Mouse (Mus musculus) lung, postnatal 10 days (tissue): ENCODE data around the gene Ms4a1.
"Not testable (repeated sequence)": the region's sequence is repeated elsewhere in the genome, so short reads cannot be mapped to it uniquely, and the experiment has no call there.

Source experiments
- DNase-seq: peaks from one replicate; pipeline ENCODE4 v3.0.0; 2021

Gene Ms4a1

DNA sequence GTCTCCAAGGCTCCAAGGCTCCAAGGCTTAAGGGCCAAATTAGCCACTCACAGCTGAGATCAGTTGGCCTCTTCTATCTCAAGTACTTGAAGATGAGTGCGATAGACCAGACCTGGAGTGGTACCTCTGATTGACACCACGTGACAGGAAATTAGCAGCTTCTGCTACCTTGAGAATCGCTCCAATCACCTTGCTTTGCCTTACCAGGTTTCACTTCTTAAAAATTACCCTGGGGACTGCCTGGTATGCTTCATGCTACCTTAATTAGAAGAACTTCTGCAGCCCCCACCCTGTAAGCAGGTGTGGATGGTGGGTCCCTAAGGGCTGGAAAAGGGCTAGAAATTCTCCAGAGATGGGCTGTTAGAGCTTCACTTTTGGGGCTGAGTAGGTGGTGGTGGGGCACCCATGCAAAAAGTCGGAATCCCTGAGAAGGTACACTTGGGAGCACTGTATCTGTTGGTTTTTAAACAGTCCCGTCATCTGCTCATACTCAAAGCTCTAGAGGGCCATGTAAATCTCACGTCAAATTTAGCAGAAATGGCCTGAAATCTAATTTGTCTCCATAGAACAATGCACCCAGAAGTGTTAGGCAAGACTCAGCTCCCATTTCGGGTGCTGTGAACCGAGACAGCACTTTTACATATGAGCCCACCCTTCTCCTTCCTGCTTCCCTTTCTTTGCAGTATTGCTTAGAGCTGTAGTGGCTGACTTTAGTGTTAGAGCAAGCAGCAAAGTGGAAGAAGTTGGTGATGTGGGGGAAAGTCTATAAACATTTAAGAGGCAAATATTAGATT, at the start of gene Ms4a1:
Gene Ms4a1 (minus strand): TSS at position 190 of the 794 bp plus-strand sequence.
- peak; percentile 7 for DNase-seq

DNA sequence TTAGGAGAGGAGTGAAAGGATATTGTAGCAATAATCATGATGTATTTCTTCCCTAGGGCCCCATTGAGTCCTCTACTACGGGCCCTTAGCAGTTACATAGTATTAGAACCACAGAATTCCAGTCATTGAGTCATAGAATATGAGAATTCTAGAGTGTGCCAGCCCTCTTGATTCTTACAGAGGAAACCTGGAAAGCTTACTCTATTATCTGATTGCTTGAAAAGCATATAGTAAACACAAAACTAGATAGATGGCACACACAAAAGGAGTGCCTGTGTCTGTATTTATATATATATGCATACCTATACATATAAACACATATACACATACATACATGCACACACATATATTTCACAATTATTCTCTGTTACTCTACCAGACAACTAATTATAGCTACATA, 48.3 kb upstream of the Ms4a1 start, which contains the start of gene Ms4a14:
Gene Ms4a14 (minus strand): TSS at position 101 of the 400 bp plus-strand sequence.
- DNase-seq: no peak

DNA sequence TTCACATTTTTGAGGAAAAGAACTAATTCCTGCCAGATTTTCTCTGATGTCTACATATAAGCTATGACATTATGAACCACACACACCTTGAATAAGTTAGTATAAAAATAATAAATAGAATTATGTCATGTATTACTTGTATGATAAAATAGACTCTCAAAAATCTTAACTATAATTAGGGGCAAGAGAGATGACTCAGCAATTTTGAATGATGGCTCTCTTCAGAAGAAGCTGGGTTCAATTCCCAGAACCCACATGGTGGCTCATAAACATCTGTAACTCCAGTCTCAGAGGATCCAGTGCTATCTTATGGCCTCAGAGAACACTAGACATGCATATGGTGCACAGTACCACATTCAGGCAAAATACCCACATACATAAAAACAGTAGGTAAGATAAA, 42.8 kb upstream of the Ms4a1 start:
- no peak for DNase-seq

DNA sequence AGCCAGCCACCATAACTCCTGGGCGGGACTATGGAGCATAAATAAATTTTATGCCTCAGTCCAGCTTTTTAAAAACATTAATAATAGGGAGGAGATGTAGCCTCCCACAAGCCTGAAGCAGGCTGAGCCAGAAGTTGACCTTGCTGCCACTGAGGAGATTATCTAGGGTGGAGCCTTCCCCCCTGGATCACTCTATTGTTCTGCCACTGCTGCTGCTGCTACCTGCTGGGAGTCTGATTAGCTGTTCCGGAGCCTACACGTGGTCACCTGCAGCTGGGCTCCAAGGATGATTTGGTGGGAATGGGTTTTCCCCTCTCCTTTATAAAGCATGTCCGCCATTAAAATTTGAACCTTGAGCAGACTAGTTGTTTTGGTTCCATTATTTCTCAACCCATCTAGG, 33.5 kb upstream of the Ms4a1 start:
- not testable (repeated sequence) for DNase-seq

DNA sequence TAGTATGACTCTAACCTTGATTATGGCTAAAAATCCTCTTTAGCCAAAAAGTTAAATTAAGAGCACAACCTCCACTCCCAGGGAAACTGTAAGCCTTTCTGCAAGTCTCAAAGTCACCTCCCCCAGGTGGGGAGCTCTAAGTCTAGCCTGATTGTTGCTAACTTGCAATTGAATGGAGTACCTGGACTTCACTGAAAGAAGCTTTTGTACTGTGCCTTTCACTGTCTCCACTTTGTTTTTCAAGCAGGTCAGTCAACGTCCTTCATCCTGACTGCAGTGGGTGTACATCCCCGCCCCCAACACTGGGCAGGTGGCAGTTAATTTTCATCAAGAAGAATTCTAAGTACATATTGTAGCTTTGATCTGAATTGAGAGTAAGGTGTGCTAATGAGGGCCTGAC, 32.9 kb upstream of the Ms4a1 start:
- DNase-seq: no peak

DNA sequence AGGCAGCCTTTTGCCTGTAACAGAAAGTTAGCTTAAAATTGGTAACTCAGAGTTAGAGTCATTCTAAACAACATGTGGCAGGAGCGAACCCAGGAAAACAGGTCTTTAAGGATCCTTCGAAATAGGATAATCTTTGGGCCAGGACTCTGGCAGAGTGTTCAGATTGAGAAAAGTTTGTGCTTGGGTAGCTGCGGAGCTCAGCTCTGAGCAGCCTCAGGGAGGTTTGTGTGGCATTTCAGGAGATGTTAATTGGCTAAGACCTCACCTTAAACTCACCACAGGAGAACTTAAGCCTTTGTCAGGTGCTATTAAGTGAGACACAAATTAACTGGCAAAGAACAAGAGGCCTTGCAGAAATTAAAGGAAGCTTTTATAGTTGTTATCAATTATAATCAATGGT, 27.6 kb upstream of the Ms4a1 start:
- DNase-seq: not testable (repeated sequence)

DNA sequence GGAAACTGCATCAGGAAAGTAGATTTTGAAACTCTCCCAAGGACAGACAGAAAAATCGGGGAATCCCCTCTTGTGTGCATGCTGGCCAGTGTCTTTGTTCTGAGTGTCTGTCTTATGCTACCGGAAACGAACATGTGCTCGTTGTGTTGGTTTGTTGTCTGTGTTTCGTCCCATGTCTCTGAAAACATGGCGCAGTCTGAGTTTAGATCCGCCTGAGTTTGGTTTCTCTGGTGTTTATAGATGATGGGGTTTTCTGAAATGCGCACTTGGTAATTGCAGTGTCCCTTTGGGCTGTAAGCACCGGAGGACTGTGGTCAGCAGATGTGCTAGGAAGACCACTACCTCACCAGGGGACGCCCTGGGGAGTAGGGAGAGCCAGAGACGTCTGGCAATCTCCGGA, 26.9 kb upstream of the Ms4a1 start:
- peak; percentile 3 for DNase-seq

DNA sequence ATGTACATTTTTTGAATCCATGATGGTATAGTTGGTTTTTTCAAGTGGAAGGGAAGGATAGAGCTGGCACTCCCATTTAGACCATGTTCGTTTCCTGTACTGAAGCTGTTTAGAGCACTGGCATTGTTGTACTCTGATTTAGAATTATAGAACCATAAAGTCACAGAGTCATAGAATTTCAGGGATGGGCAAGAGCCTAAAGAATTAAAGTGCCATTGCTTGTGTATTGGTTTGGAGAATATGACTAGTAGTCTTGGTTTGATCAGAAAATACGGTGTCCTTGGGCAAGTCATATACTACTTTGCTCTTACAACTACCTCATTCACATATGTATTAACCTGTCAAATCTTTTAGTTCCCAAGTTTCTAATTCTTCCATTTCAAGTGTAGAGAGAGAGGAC, 17.7 kb upstream of the Ms4a1 start, which contains the start of gene Ms4a5:
Gene Ms4a5 (minus strand): TSS at position 101 of the 400 bp plus-strand sequence.
- DNase-seq: no peak

DNA sequence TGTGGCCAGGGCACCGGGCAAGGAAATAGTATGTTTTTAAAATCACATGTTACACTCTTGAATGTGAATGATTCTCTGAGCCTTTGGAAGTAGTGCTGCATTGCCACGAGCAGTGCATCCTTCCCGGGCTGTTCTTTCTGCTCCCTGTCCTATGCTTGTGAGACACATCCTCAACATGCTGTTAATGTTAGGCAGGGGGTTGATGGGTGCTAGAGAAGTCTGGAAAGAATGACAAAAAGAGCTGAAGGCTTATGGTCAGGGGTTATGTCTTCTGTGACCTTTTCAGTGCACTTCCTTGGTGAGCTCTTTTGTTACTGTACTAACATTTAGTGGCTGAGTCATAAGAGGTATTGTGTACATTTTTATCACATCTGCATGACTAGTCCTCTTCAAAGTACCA, 14.2 kb upstream of the Ms4a1 start:
- DNase-seq: no peak

DNA sequence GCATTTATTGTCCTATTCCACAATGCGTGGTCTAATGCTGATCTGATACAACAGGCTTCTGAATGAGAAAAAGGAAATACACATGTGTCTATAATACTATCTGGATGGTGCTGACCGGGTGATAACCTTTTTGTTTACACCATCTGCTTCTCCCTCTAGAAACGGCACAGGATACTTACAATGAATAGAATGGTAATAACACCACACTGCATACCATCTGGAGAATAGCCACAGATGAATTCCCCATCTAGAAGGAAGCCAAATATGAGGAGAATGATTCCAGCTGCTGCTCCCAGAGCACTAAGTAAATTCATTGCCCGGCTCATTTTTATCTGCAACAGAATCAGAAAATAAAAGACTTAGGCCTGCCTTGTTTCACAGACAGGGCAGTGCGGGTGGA, 10.4 kb upstream of the Ms4a1 start:
- no peak for DNase-seq

DNA sequence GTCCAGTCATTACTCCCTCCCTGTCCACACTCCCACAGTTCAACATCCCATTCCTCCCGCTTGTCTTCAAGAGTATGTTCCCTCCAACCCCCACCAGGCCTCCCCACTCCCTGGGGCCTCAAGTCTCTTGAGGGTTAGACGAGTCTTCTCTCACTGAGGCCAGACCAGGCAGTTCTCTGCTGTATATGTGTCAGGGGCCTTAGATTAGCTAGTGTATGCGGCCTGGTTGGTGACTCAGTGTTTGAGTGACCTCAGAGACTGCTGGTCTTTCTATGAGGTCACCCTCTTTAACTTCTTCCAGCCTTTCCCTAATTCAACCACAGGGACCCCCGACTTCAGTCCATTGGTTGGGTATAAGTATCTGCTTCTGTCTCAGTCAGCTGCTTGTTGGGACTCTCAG, 915 bp upstream of the Ms4a1 start:
- DNase-seq: no peak

DNA sequence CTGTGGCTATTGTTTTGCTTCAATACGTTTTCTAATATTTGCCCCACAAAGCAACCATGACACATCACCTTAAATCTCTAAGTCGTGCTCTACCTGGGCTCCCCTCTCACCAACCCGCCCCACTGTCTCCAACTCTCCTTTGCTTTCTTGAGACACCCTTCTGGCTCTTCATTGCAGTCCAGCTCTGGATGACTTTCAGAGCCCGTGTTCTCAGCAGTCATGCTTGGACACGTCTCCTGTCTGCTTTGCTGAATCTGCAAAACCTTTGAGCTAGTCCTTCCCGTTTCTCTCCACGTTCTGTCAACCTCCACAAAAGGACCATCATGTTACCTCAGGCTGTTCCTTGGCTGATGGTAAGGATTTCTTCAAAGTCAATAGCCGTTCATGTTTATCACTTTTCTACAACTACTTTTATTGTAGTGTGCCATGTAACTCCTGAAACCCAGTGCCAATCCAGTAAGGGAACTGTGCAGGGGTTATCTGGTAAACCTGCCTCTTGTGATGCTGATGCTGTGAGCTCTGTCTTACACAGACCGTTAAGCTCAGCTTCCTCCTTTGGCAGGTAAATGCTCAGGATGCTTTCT, 1.3 kb downstream of the Ms4a1 start:
- DNase-seq: no peak

DNA sequence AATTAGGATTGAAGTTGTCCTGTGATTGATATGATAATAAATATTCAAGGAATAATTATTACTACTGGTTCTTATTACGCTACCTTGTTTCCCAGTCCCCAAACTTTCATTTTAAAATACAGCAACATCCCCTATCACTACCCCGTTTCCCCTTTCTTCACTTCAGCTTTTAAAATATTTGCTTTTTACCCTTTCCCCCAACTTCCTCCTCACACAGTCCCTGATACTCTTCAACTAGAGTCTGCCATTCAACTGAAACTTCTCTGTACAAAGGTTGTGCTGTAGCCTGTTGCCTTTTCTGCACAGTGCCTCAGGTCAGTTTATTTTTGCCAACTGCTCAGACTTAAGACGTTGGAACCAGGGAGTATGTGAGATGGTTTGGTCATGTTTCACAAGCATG, 2.5 kb downstream of the Ms4a1 start:
- no peak for DNase-seq

DNA sequence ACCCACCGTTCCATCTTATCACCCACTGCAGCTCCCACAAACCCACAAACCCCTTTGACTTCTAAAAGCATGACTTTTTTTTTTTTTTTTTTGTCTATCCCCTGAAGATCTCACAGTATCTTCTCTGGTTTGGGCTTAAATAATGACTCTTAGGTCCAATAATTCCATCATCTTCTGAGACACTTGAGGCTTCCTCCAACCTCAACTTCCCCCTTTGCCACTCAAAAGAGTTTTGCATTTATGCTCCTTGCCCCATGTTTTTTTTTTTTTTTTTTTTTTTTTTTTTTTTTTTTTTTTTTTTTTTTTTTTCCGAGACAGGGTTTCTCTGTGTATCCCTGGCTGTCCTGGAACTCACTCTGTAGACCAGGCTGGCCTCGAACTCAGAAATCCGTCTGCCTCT, 3.1 kb downstream of the Ms4a1 start:
- not testable (repeated sequence) for DNase-seq

DNA sequence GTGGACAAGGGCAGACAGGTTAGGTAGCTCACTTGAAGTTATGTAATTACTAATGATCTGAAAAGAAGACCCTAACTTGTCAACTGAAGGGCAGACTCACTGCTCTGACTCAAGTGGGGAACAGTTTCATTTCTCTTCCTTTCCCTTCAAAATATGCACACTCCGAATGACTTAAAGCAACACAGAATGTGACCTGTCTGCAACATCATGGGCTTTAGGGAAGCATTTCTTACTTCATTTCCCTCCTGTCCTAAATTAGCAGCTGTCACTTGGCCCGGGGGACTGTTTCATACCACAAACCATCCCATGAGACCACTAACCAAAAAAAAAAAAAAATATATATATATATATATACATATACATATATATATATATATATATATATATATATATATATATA, 4.5 kb downstream of the Ms4a1 start:
- DNase-seq: no peak

DNA sequence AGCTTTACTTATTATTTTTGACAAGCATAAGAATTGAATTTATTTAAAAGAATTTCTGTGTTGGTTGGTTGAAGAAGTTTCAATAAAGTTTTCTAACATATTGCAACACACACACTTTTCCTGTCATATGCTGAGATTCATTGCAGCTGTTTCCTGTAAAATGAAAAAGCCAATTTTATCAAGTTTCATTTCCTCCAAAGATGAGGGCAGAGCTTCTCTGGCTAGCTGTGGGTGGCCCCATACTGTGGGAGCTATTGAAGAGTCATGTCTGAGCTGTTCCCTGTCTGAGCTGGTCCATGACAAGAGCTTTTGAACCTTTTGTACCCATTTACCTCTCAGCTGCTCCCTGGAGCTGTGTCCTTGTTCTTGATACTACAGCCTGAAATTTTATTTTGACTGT, 21.8 kb downstream of the Ms4a1 start:
- peak; percentile 11 for DNase-seq

DNA sequence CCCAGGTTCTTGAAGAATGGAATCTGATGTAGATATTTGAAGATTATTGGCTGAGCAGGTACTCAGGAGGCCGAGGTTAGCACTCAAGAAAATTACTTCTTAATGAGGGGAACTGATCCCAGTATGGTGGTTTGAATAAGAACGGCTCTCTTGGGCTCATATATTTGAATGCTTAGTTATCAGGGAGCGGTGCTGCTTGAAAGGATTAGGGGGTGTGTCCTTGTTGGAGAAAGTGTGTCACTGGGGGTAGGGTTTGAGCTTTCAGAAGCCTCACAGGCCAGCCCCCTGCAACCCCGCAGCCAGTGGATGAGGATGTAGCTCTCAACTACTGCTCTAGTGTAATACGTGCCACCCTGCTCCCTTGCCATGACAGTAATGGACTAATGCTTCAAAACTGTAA, 23.5 kb downstream of the Ms4a1 start:
- no peak for DNase-seq

DNA sequence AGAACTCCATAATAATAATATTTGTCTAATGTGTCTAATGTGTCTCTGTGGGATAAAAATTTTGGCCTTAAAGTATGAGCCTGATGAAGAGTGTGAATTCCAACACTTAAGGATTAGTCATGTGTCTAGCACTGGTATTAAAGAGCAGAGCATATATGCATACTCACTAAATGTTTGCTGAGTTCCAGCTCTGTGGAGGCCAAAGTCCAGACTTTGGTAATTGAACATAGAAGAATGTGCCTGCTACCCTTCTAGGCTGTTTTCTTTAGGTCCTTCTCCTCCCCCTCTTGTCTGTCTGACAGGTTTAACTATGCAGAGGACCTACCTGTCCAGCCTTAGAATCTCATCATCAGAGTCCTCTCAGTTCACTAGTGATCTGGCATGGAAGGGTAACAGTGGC, 30.2 kb downstream of the Ms4a1 start:
- no peak for DNase-seq

DNA sequence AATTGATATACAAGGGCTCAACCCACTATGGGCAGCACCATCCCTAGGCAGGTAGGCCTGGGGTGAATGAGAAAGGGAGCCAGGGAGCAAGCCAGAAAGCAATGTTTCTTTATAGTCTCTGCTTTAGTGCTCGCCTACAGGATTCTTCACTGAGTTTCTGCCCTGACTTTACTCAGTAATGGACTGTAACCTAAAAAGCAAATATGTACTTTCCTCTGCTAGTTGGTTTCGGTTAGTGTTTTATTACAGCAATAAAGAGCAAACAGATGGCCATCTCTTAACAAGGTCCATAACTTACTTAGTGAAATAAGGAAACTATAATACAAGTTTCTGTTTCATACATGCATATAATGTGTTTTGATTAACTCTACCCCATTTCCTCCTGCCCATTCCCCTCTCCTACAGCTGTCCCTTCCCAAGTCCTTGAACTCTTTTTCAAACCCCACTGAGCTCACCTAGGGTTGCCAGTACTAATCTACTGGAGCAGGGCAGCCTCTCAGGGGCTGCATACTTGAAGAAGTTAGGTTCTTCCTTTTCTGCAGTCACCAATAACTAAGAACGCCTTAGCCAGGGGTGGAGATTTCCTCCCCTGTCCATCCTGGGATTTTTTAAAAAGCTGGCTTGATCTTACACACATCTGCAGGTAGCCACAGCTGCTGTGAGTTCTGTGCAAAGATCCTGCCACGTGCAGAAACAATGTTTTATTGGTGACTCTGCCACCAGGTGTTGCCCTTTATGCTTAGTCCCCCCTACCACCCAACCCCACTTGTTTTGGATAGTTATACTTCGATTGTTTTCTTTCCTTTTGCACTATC, 30.9 kb downstream of the Ms4a1 start:
- no peak for DNase-seq

DNA sequence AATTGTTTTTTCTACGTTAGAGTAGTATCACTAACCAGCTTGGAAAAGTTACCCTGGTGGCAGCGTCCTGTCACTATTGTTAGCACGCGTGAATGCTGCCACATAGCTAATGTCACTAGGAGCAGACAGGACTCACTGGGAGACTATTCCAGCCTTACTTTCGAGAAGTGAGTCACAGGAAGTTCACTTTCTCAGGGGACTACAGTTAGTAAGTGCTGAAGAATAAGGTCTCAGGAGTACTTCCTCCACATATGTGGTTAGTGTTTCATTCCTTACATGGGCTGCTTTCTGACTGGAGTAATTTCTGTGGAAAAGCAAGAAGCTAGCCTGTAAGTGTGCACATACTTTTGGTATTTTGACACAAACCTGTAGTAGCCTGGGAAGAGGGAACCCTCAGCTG, 31.8 kb downstream of the Ms4a1 start:
- no peak for DNase-seq

DNA sequence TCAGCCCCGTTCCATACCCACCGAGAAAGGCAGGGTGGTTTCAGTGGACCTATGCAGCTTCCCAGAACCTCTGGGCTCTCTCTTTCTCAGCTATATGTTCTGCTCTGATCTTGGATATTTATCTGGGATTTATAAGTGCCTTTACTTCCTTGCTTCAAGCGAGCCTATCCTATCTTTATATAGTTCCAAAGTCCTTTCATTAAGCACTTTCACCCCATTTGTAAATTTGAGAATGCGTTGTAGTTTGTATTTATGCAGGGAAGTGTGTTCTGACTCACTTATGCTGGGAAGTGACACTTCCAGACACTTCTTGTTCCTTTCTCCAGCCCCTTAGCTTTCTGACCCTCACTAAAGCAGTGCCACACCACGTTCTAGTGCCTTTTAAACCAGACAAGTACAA, 33.7 kb downstream of the Ms4a1 start, which contains the start of gene Ms4a12:
Gene Ms4a12 (minus strand): TSS at position 101 of the 400 bp plus-strand sequence.
- DNase-seq: no peak
